Mouse (Mus musculus) CD4-positive naive resting alpha-beta T cell, adult 76 days (primary cell): ENCODE data around the gene Tsnaxip1. TPM values are rescaled to one million over a fixed set of nuclear protein-coding genes. Genes with fewer than 3 reads are reported as not detected.

Source experiments
- total RNA-seq: library from RNA; stranded (reverse); gene quantifications from one replicate; pipeline ENCODE4 v1.2.4, GENCODE M21; 2023

Gene Tsnaxip1
- total RNA-seq, result not detected

GRCm38 (mm10) chr8:105826861-105827848, at the start of gene Tsnaxip1, which contains the start of gene Ranbp10:
Gene Tsnaxip1 (plus strand): TSS chr8:105827731.
Gene Ranbp10 (minus strand): TSS chr8:105827350.

GRCm38 (mm10) chr8:105853178-105853577, 25.6 kb downstream of the Tsnaxip1 start, which contains the start of gene Cenpt:
Gene Cenpt (minus strand): TSS chr8:105853278.

DNA sequence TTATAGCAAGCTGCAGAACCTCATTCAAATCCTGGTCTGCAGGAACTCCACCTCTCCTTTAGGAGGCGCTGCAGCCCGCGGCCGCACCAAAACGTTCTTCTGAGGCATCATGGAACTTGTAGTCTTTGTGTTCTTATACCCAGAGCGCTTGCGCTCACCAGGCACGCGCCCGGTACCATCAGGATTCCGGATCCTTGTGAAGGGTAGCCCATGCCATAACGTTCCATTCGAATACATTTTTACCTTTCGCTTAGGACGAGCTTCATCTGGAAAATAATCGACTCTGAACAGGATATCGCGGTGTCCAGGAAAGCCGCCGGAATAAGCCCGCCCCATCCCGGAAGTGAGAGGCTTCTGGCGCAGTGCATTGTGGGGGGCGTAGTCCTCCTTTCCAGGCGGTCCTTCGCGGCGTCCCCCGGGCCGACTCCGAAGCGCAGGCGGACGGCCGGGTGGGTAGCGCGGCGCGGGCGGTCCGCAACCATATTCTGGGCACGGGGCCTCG, 27.2 kb downstream of the Tsnaxip1 start, which contains the start of gene Thap11:
Gene Thap11 (plus strand): TSS at position 418 of the 502 bp plus-strand sequence.

GRCm38 (mm10) chr8:105860143-105860981, 32.8 kb downstream of the Tsnaxip1 start, which contains the start of gene Nutf2:
Gene Nutf2 (plus strand): TSS chr8:105860580.

DNA sequence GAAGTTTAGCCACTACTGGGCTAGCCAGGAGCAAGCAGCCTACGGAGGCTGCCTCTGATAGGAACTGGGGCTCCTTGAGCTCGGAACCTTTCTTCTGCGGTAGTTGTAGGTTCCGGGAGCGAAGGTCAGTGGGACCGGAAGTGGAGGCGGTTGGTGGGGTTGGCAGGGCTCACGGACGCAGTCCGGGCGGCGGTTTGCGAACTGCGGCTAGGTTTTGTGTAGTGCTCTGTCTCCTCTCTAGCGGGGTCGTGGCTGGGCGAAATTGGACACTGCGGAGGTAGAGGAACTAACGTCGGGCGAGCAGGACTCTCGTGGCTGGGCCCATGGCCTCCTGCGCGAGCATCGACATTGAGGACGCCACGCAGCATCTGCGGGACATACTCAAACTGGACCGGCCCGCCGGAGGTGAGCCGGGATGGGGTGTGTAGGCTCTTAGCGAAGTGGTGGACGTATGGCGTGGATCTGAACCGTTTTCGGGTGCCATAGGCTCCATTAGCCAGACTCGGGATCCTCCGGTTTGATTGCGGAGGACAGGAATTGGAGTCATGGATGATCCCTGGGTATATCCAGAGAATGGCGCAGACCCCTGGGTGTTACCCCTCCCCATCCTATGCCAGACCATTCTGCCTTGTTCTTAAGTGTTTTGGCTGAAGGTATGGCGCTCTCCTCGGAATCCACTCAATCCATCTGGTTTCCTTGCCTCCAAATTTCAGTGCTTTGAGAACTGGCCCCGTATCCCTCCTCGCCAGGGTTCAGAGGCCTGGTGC, 53.4 kb downstream of the Tsnaxip1 start, which contains the start of gene Edc4:
Gene Edc4 (plus strand): TSS at position 128 of the 767 bp plus-strand sequence.

DNA sequence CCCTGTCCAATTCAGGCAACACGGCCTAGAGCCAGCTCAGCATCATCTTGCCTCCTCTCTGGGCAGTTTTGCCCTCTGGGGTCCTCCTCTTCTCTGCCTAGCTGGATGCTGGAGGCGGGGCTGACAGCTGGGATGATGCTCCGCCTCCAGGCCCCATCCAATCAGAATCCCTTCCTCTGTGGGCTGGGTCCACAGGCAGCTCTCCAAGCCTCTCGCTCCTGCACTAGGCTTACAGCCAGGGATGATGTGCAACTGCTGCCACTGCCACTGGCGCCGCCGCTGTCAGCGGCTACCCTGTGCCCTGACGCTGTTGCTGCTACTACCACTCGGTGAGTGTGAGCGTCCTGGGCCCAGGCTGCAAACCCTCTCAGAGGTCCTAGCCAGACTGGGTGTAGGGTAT, 65.8 kb downstream of the Tsnaxip1 start, which contains the start of gene Nrn1l:
Gene Nrn1l (plus strand): TSS at position 229 of the 400 bp plus-strand sequence.

Other genes starting within 250 kb of the Tsnaxip1 start
- 19.3 TPM for gene Ripor1, start 222.5 kb upstream of the Tsnaxip1 start, total RNA-seq
- gene Ctcf, start 191.2 kb upstream of the Tsnaxip1 start, total RNA-seq, result 147 TPM
- not detected for gene Agrp, start 190.3 kb upstream of the Tsnaxip1 start, total RNA-seq
- gene Carmil2, start 141.5 kb upstream of the Tsnaxip1 start, total RNA-seq, result 141 TPM
- 53.3 TPM for gene Acd, start 126.6 kb upstream of the Tsnaxip1 start, total RNA-seq
- gene Pard6a, start 126.6 kb upstream of the Tsnaxip1 start, total RNA-seq, result 8.4 TPM
- gene 4933405L10Rik, start 120.1 kb upstream of the Tsnaxip1 start, total RNA-seq, result not detected
- gene Enkd1, start 119.5 kb upstream of the Tsnaxip1 start, total RNA-seq, result 1.3 TPM
- gene Gfod2, start 69.1 kb upstream of the Tsnaxip1 start, total RNA-seq, result 2.9 TPM
- gene Ranbp10, start 381 bp upstream of the Tsnaxip1 start, total RNA-seq, result 141 TPM
- gene Cenpt, start 25.5 kb downstream of the Tsnaxip1 start, total RNA-seq, result 30.7 TPM
- gene Thap11, start 27.4 kb downstream of the Tsnaxip1 start, total RNA-seq, result 15.0 TPM
- gene Nutf2, start 32.8 kb downstream of the Tsnaxip1 start, total RNA-seq, result 23.4 TPM
- 92.0 TPM for gene Edc4, start 53.1 kb downstream of the Tsnaxip1 start, total RNA-seq
- 1.1 TPM for gene Nrn1l, start 65.8 kb downstream of the Tsnaxip1 start, total RNA-seq
- gene Pskh1, start 72.7 kb downstream of the Tsnaxip1 start, total RNA-seq, result 21.4 TPM
- 3.2 TPM for gene Ctrl, start 106.1 kb downstream of the Tsnaxip1 start, total RNA-seq
- gene Psmb10, start 110.7 kb downstream of the Tsnaxip1 start, total RNA-seq, result 123 TPM
- gene Lcat, start 115.7 kb downstream of the Tsnaxip1 start, total RNA-seq, result not detected
- gene Slc12a4, start 138.4 kb downstream of the Tsnaxip1 start, total RNA-seq, result 11.3 TPM
- gene Dpep3, start 151.7 kb downstream of the Tsnaxip1 start, total RNA-seq, result not detected
- 11.4 TPM for gene Dus2, start 163.6 kb downstream of the Tsnaxip1 start, total RNA-seq
- not detected for gene Dpep2nb, start 178.2 kb downstream of the Tsnaxip1 start, total RNA-seq
- 5.6 TPM for gene Ddx28, start 184.2 kb downstream of the Tsnaxip1 start, total RNA-seq
- 181 TPM for gene Nfatc3, start 231.1 kb downstream of the Tsnaxip1 start, total RNA-seq